Mouse (Mus musculus): ENCODE data around the gene 1810013L24Rik. TPM values are rescaled to one million over a fixed set of nuclear protein-coding genes. Genes with fewer than 3 reads are reported as not detected.

Gene 1810013L24Rik
- total and polyA plus RNA-seq, 2 experiments from 2014 or later = 15.0 to 39.8 TPM

DNA sequence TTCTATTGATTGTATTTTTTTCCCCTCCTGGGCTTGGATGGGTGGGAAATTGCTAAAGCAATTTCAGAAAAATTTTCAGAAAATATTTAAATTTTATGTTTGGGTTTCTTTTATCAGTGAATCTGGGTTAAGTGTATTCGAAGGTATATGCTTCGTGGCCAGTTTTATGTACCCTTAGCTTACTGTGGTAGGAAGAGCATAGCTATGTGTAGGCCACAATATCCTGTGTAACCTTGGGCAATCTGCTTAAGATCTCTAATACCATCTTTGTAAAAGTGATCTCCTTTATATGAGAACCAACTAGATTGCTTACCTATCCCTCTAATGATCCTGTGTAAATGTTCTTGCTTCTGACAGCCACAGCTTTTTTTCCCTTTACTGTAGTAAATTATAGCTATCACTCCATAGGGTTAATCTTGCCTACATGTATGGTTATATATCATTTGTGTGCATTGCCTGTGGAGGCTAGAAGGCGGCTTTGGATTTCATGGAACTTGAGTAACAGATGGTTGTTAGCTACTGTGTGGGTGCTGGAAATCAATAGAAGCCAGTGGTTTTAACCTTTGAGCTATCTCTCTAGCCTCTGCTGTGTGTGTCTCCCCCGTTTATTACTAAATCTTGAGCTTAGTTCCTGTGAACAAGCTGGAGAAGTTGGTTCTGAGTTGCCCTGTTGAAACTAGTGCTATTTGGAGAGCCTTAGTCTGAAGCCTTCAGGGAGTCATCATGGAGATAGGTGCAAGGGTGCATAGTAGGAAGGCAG is 18.6 kb downstream of the 1810013L24Rik start:
- DNase-seq (ENCODE audit: low spot score) = no peak
- 79% methylated on average over 4 of the region's 4 CpGs for WGBS
- peaks cover 9% of the 10 kb centered on the region; the same call in 1 of the 2 replicates for H3K4me1 ChIP-seq (ENCODE audit: control insufficient read depth, insufficient read depth)
- ATAC-seq (ENCODE audit: insufficient read depth, low read depth) = no peak
- H3K27me3 ChIP-seq (ENCODE audit: control insufficient read depth, insufficient read depth, low read length) = no peaks in the 10 kb centered on the region
- no peak for TF ChIP-seq EP300 (IDR thresholded peaks at IDR 0.05; ENCODE audit: low read depth)
- TF ChIP-seq CTCF (IDR thresholded peaks at IDR 0.05; ENCODE audit: low read depth) = no peak
- peaks cover 42% of the 10 kb centered on the region for H3K36me3 ChIP-seq (replicated peaks; ENCODE audit: control insufficient read depth, insufficient read depth, low read length)
- H3K4me3 ChIP-seq (ENCODE audit: low read depth, low read length) = no peak overlapping the region
- no peak overlapping the region for H3K9ac ChIP-seq (replicated peaks; ENCODE audit: low read depth, low read length)
- no peak overlapping the region for H3K27ac ChIP-seq (ENCODE audit: low read depth)
- H3K4me2 ChIP-seq (ENCODE audit: low read depth, low read length) = no peak overlapping the region
- H3K9me3 ChIP-seq (replicated peaks; ENCODE audit: control insufficient read depth, low read length) = no peaks in the 10 kb centered on the region

DNA sequence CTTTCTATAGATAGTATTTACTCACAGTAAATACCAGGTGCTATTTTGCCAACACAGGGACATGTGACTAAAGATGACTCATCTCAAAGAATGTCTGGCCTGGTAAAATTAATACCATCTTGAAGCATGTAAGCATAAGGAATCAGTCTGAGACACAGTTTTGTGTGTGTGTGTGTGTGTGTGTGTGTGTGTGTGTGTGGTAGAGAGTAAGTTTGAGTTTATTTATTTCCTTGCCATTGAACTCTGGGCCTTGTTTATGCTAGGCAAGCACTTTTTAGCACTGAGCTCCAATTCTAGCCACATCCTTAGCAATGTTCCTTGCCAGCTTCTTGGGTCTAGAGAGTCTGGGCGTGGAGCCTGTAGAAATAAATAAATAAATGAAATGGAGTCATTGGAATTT is 20.0 kb downstream of the 1810013L24Rik start:
- no peak overlapping the region for H3K4me3 ChIP-seq (ENCODE audit: low read depth, low read length)
- H3K27me3 ChIP-seq (ENCODE audit: control insufficient read depth, insufficient read depth, low read length) = no peaks in the 10 kb centered on the region
- DNase-seq (ENCODE audit: low spot score) (no peak), ATAC-seq (ENCODE audit: insufficient read depth, low read depth) (no peak)
- no peak overlapping the region for H3K4me2 ChIP-seq (ENCODE audit: low read depth, low read length)
- no peaks in the 10 kb centered on the region for H3K9me3 ChIP-seq (replicated peaks; ENCODE audit: control insufficient read depth, low read length)
- WGBS = 76% methylated on average over 1 of the region's 1 CpGs
- TF ChIP-seq CTCF (IDR thresholded peaks at IDR 0.05; ENCODE audit: low read depth) = no peak
- TF ChIP-seq EP300 (IDR thresholded peaks at IDR 0.05; ENCODE audit: low read depth) = no peak
- 0 out of 2 replicates have a peak overlapping the region, but pooled peaks have one; percentile 2 for H3K27ac ChIP-seq (ENCODE audit: low read depth)
- H3K36me3 ChIP-seq (replicated peaks; ENCODE audit: control insufficient read depth, insufficient read depth, low read length) = peaks cover 36% of the 10 kb centered on the region
- peaks cover 4% of the 10 kb centered on the region; the same call in 1 of the 2 replicates for H3K4me1 ChIP-seq (ENCODE audit: control insufficient read depth, insufficient read depth)
- H3K9ac ChIP-seq (replicated peaks; ENCODE audit: low read depth, low read length) = no peak overlapping the region

- Histone ChIP-seq H3K9me3 (replicated peaks; ENCODE audit: control insufficient read depth, low read length) (no peaks in the 10 kb centered on the region), H3K9ac (replicated peaks; ENCODE audit: low read depth, low read length) (no peak overlapping the region), H3K4me1 (ENCODE audit: control insufficient read depth, insufficient read depth) (no peaks in the 10 kb centered on the region), H3K27me3 (ENCODE audit: control insufficient read depth, insufficient read depth, low read length) (no peaks in the 10 kb centered on the region), H3K36me3 (replicated peaks; ENCODE audit: control insufficient read depth, insufficient read depth, low read length) (peaks cover 56% of the 10 kb centered on the region), H3K27ac (ENCODE audit: low read depth) (no peak overlapping the region), H3K4me3 (ENCODE audit: low read depth, low read length) (no peak overlapping the region), H3K4me2 (ENCODE audit: low read depth, low read length) (no peak overlapping the region)
- ATAC-seq (ENCODE audit: insufficient read depth, low read depth) (no peak), DNase-seq (ENCODE audit: low spot score) (no peak)
- no peak for TF ChIP-seq EP300 (IDR thresholded peaks at IDR 0.05; ENCODE audit: low read depth)
- TF ChIP-seq CTCF (IDR thresholded peaks at IDR 0.05; ENCODE audit: low read depth) = no peak
- 96% methylated on average over 2 of the region's 2 CpGs for WGBS
Measured at GRCm38 (mm10) chr16:8855143-8855542, 25.2 kb downstream of the 1810013L24Rik start.

- WGBS = 84% methylated on average over 2 of the region's 2 CpGs
- Histone ChIP-seq H3K4me3 (ENCODE audit: low read depth, low read length) (no peak overlapping the region), H3K9me3 (replicated peaks; ENCODE audit: control insufficient read depth, low read length) (no peaks in the 10 kb centered on the region), H3K9ac (replicated peaks; ENCODE audit: low read depth, low read length) (no peak overlapping the region), H3K4me1 (ENCODE audit: control insufficient read depth, insufficient read depth) (no peaks in the 10 kb centered on the region), H3K36me3 (replicated peaks; ENCODE audit: control insufficient read depth, insufficient read depth, low read length) (peaks cover 58% of the 10 kb centered on the region), H3K27me3 (ENCODE audit: control insufficient read depth, insufficient read depth, low read length) (no peaks in the 10 kb centered on the region), H3K27ac (ENCODE audit: low read depth) (no peak overlapping the region), H3K4me2 (ENCODE audit: low read depth, low read length) (no peak overlapping the region)
- DNase-seq (ENCODE audit: low spot score) (no peak), ATAC-seq (ENCODE audit: insufficient read depth, low read depth) (no peak)
- TF ChIP-seq EP300 (IDR thresholded peaks at IDR 0.05; ENCODE audit: low read depth) (no peak), CTCF (IDR thresholded peaks at IDR 0.05; ENCODE audit: low read depth) (no peak)
Measured at GRCm38 (mm10) chr16:8856820-8857219, 26.9 kb downstream of the 1810013L24Rik start.

DNA sequence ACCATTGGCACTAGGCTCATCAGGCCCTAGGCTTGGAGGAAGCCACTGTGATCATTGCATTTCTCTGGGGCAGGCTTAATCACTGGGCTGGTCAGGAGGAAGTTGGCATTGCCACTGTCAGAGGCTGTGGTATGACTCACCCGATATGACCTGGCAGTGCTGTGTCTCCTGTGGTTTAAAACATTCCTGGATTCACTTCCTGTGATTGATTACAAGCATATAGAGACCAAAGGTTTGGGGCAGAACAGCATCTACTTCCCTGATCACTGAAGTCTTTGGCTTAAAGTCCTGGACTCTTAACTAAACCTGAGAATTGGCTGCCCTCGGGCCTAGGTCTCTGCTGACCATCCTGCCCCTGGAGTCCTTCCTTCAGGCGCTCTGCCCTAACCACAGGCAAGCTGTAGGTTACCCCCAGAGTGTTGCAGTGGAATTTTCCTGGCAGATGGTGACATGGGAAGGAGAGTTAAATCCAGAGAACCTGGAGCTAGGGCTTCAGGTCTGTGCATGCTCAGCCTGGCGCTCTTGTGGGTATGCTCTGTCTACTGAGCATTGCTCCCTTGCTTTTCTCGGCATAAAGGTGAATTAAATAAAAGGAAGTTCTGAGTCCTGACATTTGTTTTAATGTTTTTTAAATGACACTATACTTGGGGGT is 32.6 kb downstream of the 1810013L24Rik start:
- Histone ChIP-seq H3K4me3 (ENCODE audit: low read depth, low read length) (no peak overlapping the region), H3K4me1 (ENCODE audit: control insufficient read depth, insufficient read depth) (peaks cover 14% of the 10 kb centered on the region), H3K4me2 (ENCODE audit: low read depth, low read length) (no peak overlapping the region), H3K36me3 (replicated peaks; ENCODE audit: control insufficient read depth, insufficient read depth, low read length) (peaks cover 33% of the 10 kb centered on the region), H3K9ac (replicated peaks; ENCODE audit: low read depth, low read length) (no peak overlapping the region), H3K27me3 (ENCODE audit: control insufficient read depth, insufficient read depth, low read length) (no peaks in the 10 kb centered on the region), H3K27ac (ENCODE audit: low read depth) (0 out of 2 replicates have a peak overlapping the region, but pooled peaks have one; percentile 7), H3K9me3 (replicated peaks; ENCODE audit: control insufficient read depth, low read length) (no peaks in the 10 kb centered on the region)
- 74% methylated on average over 5 of the region's 5 CpGs for WGBS
- DNase-seq (ENCODE audit: low spot score) = no peak
- ATAC-seq (ENCODE audit: insufficient read depth, low read depth) = 0 out of 2 replicates have a peak, but pooled peaks have one; percentile 15
- TF ChIP-seq EP300 (IDR thresholded peaks at IDR 0.05; ENCODE audit: low read depth) = no peak
- no peak for TF ChIP-seq CTCF (IDR thresholded peaks at IDR 0.05; ENCODE audit: low read depth)
